Mouse (Mus musculus): ENCODE data around the gene Grm3. TPM values are rescaled to one million over a fixed set of nuclear protein-coding genes. Genes with fewer than 3 reads are reported as not detected.

The Grm3 gene
- polyA plus RNA-seq, 1 experiment from 2014 or later = not detected

DNA sequence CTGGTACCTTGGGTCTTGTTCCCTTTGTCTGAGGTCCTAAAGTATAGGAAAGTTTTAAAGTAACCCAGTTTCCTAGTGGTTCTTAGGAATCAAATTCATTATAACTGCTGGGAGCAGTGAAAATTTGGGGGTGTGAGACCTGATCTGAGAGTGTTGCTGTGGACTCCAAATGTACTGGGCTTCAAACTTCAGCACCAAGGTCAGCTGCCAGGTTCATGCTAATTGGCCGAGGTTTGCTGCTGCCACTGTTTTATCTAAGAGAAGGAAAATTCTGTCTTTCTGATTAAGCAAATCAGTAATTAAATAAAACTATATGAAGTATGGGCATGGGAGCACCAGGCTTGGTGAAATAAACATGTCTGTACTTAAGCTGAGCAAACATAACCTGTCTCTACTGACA is 278.8 kb downstream of the Grm3 start:
- H3K27ac ChIP-seq (ENCODE audit: low read depth, low read length) = no peak overlapping the region
- no peaks in the 10 kb centered on the region for H3K9me3 ChIP-seq (ENCODE audit: control insufficient read depth)
- H3K36me3 ChIP-seq (ENCODE audit: control insufficient read depth, insufficient read depth) = no peaks in the 10 kb centered on the region
- no peak overlapping the region for H3K9ac ChIP-seq (ENCODE audit: low read depth, low read length)
- 6% methylated on average over 1 of the region's 1 CpGs for WGBS
- no peak overlapping the region for H3K4me3 ChIP-seq (ENCODE audit: low read depth, low read length)
- H3K4me2 ChIP-seq (replicated peaks; ENCODE audit: low read depth) = no peak overlapping the region
- no peaks in the 10 kb centered on the region for H3K27me3 ChIP-seq (replicated peaks; ENCODE audit: control insufficient read depth, insufficient read depth, low read length)
- no peak for ATAC-seq
- TF ChIP-seq CTCF (IDR thresholded peaks at IDR 0.05; ENCODE audit: low read depth) = no peak
- H3K4me1 ChIP-seq (replicated peaks; ENCODE audit: control insufficient read depth, insufficient read depth, low read length) = no peaks in the 10 kb centered on the region
